Mouse (Mus musculus) lung, postnatal 0 days (tissue): ENCODE results near the gene Ubox5.

Source experiments
- CTCF ChIP-seq: IDR thresholded peaks from 2 replicates; pipeline ENCODE4 v1.5.1; 2016; ENCODE audit warnings: antibody characterized with exemption, mild to moderate bottlenecking
- EP300 ChIP-seq: IDR thresholded peaks from 2 replicates; pipeline ENCODE4 v1.6.1; 2016; ENCODE audit warnings: antibody characterized with exemption, mild to moderate bottlenecking, control low read depth

GRCm38 (mm10) chr2:130564063-130564462, 65.8 kb downstream of the Ubox5 start:
- no peak for TF ChIP-seq CTCF
- TF ChIP-seq EP300 = no peak
